Mouse (Mus musculus) CH12F3 (cell line): ENCODE data around the gene Mrps18a.

Experiments used
- in situ Hi-C: fragments of 300-500 bp; cut with MboI; formaldehyde crosslinking; loops from 2 replicates; pipeline ENCODE4 v1.14.3; 2020; ENCODE audit warnings: low sequenced_read_pairs

Mrps18a gene

DNA sequence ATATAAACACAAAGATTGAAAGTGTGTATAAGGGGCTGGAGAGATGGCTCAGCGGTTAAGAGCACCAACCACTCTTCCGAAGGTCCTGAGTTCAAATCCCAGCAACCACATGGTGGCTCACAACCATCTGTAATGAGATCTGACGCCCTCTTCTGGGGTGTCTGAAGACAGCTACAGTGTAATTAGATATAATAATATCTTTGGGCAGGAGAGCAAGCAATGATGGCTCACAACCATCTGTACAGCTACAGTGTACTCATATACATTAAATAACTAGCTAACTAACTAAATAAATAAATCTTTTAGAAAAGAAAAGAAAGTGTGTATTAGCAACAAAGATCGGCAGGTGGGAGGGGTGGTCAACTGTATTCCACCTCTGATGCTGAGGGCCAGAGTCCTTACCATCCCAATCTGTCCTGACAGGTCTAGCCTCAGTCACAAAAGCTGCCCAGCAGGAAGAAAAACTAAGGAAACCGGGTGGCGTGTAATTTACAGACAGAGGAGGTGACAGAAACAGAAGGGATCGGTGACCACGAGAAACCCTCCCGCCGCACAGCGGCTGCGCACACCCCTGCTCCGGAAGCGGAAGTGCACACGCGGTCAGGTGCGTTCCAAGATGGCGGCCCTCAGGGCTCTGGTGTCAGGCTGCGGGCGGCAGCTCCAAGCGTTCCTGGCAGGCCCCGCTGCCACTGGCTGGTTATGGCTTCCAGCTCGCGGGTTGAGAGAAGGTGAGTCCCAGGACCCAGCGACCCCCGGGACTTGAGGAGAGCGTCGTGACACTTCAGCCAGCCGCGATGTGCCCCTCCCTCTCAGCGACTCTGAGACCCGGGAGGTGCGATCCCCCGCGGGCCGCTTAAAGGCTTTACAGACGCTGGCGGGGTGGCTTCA lies at the start of gene Mrps18a:
Mrps18a (plus strand) TSS at position 585 of the 888 bp plus-strand sequence.
- in situ Hi-C loops: no loop called here

DNA sequence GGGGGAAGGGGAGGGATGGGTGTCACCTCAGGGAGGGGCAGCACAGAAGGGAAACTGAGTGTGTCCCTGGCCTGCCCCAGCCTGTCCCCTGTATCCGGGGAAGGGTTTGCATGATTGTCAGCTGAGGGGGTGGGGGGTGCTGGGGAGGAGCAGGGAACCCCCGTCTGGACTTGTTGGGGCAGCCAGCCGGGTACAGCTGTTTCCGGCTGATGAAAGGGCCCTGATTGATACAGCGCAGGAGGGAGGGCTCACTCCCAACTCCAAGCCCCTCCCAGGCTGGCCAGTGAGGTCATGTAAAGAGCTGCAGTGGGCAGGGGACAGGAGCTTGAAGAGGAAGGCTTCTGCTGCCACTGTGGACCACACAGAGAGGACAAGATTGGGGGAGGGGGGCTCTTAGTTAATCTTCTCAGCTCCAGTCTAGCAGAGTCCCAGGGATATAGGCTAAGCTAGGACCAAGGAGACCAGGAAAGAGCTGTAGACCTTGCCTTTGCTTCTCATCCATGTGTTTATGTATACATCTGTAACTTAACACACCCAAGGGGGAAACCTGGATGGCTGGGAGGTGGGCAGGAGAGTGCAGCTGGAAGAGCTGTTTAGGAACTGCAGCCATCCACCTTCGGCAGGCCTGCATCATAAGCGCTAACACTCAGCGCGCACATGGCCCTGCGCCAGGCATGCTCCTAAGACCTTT lies 47.4 kb upstream of the Mrps18a start:
- in situ Hi-C loops: no loop called here

DNA sequence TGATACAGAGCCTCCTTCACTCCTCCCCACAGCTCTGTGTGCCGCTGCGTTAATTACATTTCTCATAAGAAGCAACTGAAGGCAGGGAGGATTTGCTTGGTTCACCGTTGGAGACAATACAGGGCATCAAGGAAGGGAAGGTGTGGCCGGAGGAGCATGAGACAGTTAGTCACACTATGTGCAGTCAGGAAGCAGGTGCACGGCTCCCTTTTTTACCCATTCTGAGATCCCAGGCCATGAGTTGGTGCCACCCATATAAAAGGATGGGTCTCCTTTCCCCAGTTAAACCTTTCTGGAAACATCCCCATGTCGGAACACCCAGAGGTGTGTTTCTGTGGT lies 46.8 kb upstream of the Mrps18a start:
- in situ Hi-C loops: no loop called here

DNA sequence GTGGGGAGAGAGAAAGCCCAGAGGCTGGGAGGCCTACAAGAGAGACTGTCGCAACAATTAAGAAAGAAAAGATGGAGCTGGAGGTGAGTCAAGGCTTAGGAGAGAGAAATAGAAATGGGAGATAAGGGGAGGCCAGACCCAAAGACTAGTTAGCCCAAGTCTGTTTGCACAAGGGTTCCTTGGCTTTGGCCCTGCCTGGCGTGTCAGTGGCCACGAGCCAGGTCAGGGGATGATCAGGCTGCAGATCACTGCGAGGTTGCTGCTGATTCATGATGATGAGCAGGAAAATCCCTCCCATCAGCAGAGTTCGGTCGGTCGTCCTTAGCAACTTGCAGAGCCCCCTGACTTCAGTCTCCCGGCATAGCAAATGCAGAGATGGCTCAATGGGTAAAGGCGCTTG lies 40.7 kb upstream of the Mrps18a start:
- in situ Hi-C loops: no loop called here

DNA sequence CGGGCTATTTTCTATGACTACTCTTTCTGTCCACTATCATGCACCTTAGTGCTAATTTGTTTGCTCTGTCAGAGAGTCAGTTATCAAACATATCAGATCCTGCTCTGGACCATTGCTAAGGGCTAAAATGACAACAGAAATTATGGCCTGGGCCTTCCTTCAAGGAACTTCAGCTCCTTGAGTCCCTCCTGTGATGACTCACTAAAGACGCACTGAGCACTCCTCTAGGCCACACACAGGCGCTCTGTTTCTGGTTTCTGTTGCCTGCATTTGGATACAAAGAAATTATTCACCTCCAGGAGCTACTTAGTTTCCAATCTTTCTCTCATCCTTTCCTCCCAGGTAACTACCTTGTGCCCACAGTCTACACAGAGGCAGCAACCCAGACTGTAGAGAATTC lies 39.3 kb upstream of the Mrps18a start:
- in situ Hi-C loops: no loop called here

DNA sequence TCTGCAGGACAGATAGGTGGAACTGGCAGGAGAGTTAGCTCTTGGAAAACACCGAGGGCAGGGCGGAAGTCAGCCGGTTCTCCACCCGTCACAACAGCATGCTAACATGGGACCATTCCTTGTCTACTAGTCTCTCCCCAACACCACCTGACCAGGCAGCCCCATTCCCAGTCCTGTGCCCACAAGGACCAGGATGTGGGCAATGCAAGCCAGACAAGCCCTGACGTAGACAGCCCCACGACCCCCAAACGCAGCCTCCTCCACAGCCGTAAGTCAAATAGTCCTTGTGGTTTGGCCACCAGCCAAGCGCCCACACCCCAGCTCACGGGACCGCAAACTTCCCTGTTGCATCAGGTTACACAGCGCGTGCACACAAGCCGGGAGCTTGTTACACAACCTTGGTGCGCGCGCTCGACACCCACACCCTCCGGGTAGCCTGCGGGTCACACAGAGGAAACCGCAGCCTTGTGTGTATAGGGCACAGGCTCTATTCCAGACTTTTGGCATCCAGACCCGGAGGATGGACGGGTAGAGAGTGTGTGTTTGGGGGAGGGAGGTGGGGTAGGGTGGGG lies 37.0 kb upstream of the Mrps18a start:
- in situ Hi-C loops: no loop called here

DNA sequence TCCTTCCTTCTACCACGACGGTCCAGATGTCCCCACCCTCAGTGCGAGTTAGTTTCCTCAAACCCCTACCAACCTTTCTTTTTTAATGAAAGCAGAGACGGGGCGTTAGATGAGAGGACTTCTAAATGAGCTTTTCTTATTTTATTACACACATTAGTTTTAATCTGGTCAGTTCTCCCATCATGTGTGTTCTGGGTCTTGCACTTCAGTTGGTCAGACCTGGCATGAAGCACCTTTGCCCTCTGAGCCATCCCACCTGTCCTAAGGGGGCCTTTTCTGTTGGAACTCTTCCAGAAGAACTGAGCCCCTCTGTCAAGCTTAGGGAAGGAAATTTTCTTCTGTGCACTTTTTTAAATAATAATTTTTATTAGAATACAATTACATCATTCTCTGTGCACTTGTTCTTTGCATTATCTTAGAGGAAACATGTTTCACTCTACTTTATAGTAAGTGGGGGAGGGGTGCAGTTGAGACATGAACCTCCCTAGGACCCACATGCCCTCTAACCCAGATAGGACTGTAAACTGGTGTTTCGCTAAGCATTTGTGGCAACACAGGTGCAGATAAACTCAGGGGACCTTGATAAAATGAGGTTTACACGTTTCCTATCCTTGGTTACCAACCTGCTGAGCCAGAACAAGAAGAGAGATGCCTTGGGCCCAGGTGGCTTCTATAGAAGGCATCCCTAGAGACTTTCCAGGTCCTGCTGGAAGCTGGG lies 36.2 kb upstream of the Mrps18a start:
- in situ Hi-C loops: no loop called here

DNA sequence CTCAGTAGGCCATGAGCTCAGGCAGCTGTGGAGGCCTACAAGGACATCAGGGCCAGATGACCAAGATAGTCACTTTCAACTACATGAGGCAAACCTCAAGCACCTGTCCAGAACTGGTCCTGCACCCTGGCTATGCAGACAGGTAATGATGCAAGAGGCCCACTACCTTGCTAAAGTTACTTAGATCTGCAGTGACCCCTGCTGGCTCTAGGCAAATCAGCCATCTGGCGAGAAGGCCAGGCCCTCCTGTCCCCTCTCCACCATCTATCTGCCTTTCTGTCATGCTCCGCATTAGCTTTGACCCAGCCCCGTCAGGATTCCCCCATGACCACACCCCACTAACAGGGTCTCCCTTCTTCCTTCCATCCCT lies 35.7 kb upstream of the Mrps18a start:
- in situ Hi-C loops: no loop called here

DNA sequence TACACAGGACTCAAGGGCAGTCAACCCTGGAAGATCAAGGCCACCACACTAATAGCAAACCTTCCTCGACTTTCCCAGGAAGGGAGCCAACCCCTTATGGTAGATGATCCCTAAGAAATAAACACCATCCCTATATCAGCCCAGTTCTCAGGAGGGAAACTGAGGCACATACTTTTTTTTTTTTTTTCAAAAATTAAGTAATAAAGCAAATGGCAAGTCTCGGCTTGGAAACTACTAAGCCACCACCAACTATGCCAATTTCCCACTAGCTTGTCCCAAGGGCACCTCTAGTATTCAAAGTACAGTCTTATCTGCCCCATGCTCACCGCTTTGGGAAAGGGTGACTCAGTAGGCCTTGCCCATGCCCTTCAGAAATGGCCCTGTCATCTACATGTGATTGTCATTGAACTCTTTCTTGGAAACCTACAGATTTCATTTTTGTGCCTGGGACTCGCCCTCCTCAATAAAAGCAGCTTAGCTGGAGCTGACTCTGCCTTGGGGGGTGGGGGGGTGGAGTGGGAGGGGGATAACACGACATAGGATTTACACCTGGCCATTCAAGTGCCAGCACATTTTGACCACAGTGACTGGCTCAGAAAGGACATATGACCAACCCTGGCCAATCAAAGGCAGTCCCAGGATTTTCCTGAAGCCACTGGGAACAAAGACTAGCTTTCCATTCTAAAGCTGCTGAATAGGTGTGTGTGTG lies 35.1 kb upstream of the Mrps18a start:
- in situ Hi-C loops: no loop called here

DNA sequence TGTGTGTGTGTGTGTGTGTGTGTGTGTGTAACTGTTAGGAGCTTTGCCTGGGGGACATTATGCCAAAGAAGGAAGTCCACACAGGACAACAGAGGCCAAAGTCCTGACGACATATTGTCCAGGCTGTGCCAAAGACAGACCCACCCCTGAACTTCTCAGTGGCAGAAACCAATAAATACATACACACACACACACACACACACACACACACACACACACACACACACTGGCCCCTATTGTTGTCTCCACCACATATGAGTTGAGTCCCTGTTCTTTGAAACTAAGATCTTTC lies 34.6 kb upstream of the Mrps18a start:
- in situ Hi-C loops: no loop called here

DNA sequence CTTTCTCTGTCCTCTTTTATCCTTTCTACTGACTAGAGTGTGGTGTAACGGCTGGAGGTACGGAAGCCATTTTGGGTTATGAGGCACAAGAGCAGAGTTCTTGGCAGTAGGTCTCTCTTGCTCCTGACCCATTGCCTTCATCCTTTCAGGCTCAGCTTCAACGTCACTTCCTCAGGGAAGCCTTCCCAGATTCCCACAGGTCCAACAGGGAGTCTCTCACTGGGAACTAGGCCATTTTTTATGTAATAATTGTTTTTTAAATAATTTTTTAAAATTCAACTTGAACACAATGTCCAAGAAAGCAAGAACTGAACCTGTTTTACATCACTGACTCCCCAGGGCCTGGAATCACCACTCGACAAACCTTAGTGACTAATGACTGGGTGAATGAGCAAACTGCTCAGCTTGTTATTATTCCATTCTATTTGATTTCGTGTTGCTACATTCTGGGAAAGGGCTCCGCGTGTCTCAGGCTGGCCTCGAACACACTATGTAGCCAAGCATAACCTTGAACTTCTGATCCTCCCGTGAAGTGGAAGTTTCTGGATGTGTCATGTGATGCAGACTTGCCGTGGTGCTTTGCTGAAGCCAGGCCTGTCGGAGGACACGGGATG lies 32.8 kb upstream of the Mrps18a start:
- in situ Hi-C loops: no loop called here

DNA sequence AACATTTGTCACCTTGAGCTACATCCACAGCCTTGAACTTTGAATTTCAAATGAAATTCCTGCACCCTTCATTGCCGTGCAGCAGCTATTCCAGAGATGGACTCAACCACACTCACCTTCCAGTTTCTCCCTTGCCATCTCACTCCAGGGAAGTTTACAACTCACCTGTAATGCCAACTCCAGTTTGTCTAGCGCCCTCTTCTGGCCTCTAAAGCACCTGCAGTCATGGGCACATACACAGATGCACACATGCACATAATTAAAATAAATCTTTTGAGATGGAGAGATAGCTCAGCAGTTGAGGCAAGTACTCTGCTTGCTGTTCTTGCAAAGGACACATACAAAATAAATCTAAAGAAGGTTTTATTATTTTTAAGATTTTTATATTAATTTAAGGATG lies 31.7 kb upstream of the Mrps18a start:
- in situ Hi-C loops: no loop called here

DNA sequence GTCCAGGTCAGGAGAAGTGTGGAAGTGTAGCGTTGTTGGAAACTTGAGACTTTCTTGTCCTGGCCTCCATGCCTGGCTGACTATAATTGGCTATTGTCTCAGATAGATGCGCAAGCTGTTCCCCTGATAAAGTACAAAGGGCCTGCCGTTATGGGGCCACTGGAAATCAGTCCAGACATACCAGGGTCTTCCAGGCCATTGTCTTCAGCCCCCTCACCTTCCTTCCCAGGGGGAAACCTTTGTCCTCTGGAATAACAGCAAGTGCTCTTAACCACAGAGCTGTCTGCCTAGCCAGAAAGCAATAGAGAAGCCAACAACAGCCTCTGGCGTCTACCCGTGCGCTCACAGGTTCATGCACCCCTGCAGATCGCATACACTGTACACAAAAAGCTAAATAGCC lies 30.4 kb upstream of the Mrps18a start:
- in situ Hi-C loops: no loop called here

- in situ Hi-C loops: no loop called here
Measured at GRCm38 (mm10) chr17:46081042-46081441, 29.7 kb upstream of the Mrps18a start.

DNA sequence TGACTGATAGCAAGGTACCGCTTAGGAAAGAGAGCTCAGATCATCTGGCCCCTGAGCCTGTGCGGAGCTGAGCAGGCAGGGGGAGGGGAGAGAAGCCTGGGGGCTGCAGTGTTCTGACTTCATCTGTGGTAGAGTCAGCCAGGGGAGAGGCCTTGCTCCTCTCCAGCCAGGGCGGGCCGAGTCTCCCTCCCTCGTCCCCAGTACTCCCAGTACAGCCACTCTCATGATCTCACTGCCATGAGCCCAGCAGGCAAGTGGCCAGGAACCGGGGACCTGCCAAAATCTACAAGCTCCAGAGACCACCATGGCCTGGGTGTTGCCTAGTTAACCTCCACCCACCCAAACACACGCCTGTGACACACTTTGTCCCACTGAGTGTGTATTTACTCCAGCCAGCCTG lies 29.1 kb upstream of the Mrps18a start:
- in situ Hi-C loops: no loop called here

GRCm38 (mm10) chr17:46083381-46083780 lies 27.4 kb upstream of the Mrps18a start:
- in situ Hi-C loops: no loop called here

DNA sequence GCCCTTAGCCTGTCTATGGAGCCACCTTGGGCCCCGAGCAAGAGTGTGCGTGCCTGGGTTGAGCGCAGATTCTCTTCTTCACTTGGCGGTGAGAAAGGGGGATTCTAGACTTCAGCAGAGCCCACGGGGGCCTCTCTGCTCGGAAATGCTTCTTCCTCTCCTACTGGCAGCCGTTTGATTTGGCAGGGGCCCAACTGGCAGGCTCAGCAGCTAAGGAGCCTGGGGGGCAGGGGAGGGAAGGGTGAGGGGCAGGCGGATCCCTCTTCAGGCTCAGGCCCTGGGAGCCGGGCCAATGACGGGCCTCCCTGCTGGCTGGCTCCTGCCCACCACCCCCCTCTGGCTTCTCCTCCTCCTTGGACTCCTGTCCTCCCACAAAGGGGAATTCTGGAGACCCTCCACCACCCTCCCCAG lies 26.7 kb upstream of the Mrps18a start:
- in situ Hi-C loops: no loop called here

GRCm38 (mm10) chr17:46086341-46086870 lies 24.4 kb upstream of the Mrps18a start:
- in situ Hi-C loops: no loop called here

DNA sequence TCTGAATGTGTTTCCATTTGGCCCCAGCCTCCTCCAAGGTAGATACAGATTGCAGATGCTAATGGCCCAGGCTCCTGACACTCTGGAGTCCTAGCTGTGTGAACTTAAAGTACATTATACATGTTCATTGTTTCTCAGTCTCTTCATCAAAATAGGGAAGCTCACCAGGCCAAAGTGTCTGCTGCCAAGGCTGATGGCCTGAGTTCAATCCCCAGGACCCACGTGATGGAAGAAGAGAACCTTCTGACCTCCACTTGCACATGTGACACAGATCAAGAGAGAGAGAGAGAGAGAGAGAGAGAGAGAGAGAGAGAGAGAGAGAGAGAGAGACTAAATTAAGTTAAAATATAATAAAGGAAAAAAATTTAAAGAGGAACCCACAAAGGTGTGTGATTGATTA lies 19.4 kb upstream of the Mrps18a start:
- in situ Hi-C loops: no loop called here

DNA sequence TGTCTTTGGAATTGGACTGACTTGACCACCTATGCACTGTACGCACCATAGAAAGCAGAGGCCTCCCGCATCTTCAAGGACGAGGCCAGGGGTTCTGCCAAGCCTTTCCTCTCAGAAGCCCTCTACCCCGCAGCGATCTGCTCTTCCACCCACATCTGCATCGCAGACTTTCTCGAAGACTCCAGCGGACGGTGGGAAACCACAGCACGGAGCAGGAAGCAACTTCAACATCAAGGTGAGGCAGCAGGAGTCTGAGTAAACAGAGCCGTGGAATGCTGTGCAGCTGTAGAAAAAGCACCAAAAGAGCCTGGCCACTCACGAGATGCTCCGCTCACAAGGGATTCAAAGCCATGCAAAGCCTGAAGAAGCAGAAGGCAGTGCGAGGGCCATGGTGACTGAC lies 18.9 kb upstream of the Mrps18a start:
- in situ Hi-C loops: no loop called here
